Mouse (Mus musculus) lung, postnatal 4 days (tissue): ENCODE data around the gene Thrsp.

Source experiments
- DNase-seq, 2 experiments: peaks; one replicate each; pipeline ENCODE4 v3.0.0; 2021

Gene Thrsp

DNA sequence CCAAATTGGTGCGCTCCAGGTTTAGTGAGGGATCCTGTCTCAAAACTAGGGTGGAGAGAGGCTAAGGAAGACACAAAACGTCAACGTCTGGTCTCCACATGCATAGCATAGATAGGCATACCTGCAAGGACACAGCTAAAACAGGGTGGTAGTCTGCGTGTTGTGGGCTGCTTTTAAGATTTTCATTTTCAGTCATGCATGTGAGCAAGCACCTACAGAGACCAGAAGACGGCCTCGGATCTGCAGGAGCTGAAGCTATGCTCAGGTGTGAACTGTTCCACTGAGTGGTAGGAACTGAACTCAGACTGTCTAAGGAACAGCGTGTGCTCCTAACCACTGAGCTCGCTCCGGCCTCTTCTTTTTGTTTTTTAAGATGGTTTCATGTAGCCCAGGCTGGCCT, 42.4 kb downstream of the Thrsp start:
- DNase-seq, result no peak

- no peak for DNase-seq
These were observed 51.6 kb downstream of the Thrsp start for GRCm38 (mm10) chr7:97365887-97366286.
